In genomic region chr9:57566846-57567245, GRCm38 (mm10) we compare ENCODE assay signal across 14 mouse cellular contexts. TPM values are rescaled to one million over a fixed set of nuclear protein-coding genes. Genes with fewer than 3 reads are reported as not detected.
DNase-seq lines count a peak whose midpoint lies in the region; ATAC-seq and TF ChIP-seq lines count a peak whose summit lies in the region.
"Had no signal": no experiment of that assay in that cellular context is flagged by ENCODE, and none has a peak within 500 bp of the region (broad histone marks: within the 10 kb centered on the region; RNA-seq: fewer than 3 reads in every experiment).

No protein-coding gene starts in this region.

- WGBS in forebrain, postnatal 0 days = 60% methylated on average over 8 of the region's 8 CpGs
- WGBS in forebrain, embryonic 11.5 days = 59% methylated on average over 8 of the region's 8 CpGs
- 32% methylated on average over 8 of the region's 8 CpGs for WGBS in kidney, adult 2 months
- 46% methylated on average over 8 of the region's 8 CpGs for WGBS in limb, embryonic 15.5 days

- no peaks in the 10 kb centered on the region for H3K27me3 ChIP-seq in forebrain, postnatal 0 days (ENCODE audit: insufficient read depth, low read length)
- H3K27me3 ChIP-seq in forebrain, embryonic 11.5 days (ENCODE audit: control insufficient read depth, insufficient read depth, low read length) = no peaks in the 10 kb centered on the region
- no peaks in the 10 kb centered on the region for H3K27me3 ChIP-seq in megakaryocyte, embryonic 14.5 days (replicated peaks)
- no peaks in the 10 kb centered on the region for H3K27me3 ChIP-seq in kidney, adult 2 months (replicated peaks; ENCODE audit: control insufficient read depth, insufficient read depth, low read length)
- no peaks in the 10 kb centered on the region for H3K27me3 ChIP-seq in limb, embryonic 15.5 days
- H3K27me3 ChIP-seq: midbrain, embryonic 13.5 days had no signal

- H3K4me2 ChIP-seq in forebrain, postnatal 0 days (ENCODE audit: low read depth) = no peak overlapping the region
- no peak overlapping the region for H3K4me2 ChIP-seq in forebrain, embryonic 11.5 days (ENCODE audit: low read depth, low read length, severe bottlenecking)
- no peak overlapping the region for H3K4me2 ChIP-seq in limb, embryonic 15.5 days
- H3K4me2 ChIP-seq: midbrain, embryonic 13.5 days had no signal

- H3K27ac ChIP-seq in forebrain, postnatal 0 days (ENCODE audit: low read depth, low read length) = no peak overlapping the region
- H3K27ac ChIP-seq in forebrain, embryonic 11.5 days (ENCODE audit: low read depth, low read length) = no peak overlapping the region
- H3K27ac ChIP-seq in kidney, adult 2 months (ENCODE audit: insufficient read depth, low read depth, low read length) = peak overlapping the region; percentile 32; the same call in 1 of the 2 replicates
- H3K27ac ChIP-seq in limb, embryonic 15.5 days = peak overlapping the region; percentile 83
- H3K27ac ChIP-seq: midbrain, embryonic 13.5 days had no signal

- DNase-seq in forebrain, postnatal 0 days = no peak
- DNase-seq in forebrain, embryonic 11.5 days (ENCODE audit: low spot score) = no peak
- DNase-seq in kidney, adult 2 months = peak; percentile 93
- no peak for DNase-seq in urinary bladder, postnatal 10 days (ENCODE audit: low spot score)
- no peak for DNase-seq in adrenal gland, adult 18-20 months (ENCODE audit: low spot score in 2 of 2)
- DNase-seq: gastrocnemius, postnatal 25 days; heart, postnatal 4 days; lung, adult 18-20 months had no signal

- H3K4me3 ChIP-seq in forebrain, postnatal 0 days (ENCODE audit: low read depth, low read length) = no peak overlapping the region
- H3K4me3 ChIP-seq in forebrain, embryonic 11.5 days (ENCODE audit: low read depth, low read length) = no peak overlapping the region
- H3K4me3 ChIP-seq in megakaryocyte, embryonic 14.5 days (replicated peaks) = peak overlapping the region; percentile 17
- H3K4me3 ChIP-seq in kidney, adult 2 months (ENCODE audit: insufficient read depth, low read depth, low read length) = no peak overlapping the region
- H3K4me3 ChIP-seq in limb, embryonic 15.5 days = no peak overlapping the region
- H3K4me3 ChIP-seq: midbrain, embryonic 13.5 days had no signal

- peak; percentile 52 for TF ChIP-seq CTCF in forebrain, postnatal 0 days (IDR thresholded peaks at IDR 0.05; ENCODE audit: low read depth)
- peak; percentile 77 for TF ChIP-seq CTCF in kidney, adult 2 months (conservative IDR thresholded peaks at IDR 0.05; ENCODE audit: insufficient read depth, insufficient read length, low read depth, low read length)

- peaks cover 11% of the 10 kb centered on the region for H3K4me1 ChIP-seq in forebrain, postnatal 0 days (ENCODE audit: insufficient read depth)
- no peaks in the 10 kb centered on the region; the same call in 1 of the 2 replicates for H3K4me1 ChIP-seq in forebrain, embryonic 11.5 days (replicated peaks; ENCODE audit: control insufficient read depth, insufficient read depth, low read length)
- H3K4me1 ChIP-seq in megakaryocyte, embryonic 14.5 days = peaks cover 98% of the 10 kb centered on the region
- peaks cover 55% of the 10 kb centered on the region for H3K4me1 ChIP-seq in kidney, adult 2 months (ENCODE audit: control insufficient read depth, insufficient read depth, low read length)
- peaks cover 39% of the 10 kb centered on the region for H3K4me1 ChIP-seq in limb, embryonic 15.5 days

- TF ChIP-seq POLR2A in kidney, adult 2 months (IDR thresholded peaks at IDR 0.05; ENCODE audit: low read depth, low read length) = no peak

- no peak overlapping the region for H3K9ac ChIP-seq in forebrain, postnatal 0 days
- no peak overlapping the region for H3K9ac ChIP-seq in forebrain, embryonic 11.5 days (ENCODE audit: low read length)
- H3K9ac ChIP-seq in limb, embryonic 15.5 days = no peak overlapping the region
- H3K9ac ChIP-seq: midbrain, embryonic 13.5 days had no signal

- no peaks in the 10 kb centered on the region for H3K9me3 ChIP-seq in forebrain, postnatal 0 days (ENCODE audit: low read length)
- H3K9me3 ChIP-seq in forebrain, embryonic 11.5 days (ENCODE audit: control insufficient read depth, low read length) = no peaks in the 10 kb centered on the region
- no peaks in the 10 kb centered on the region; the same call in 1 of the 2 replicates for H3K9me3 ChIP-seq in megakaryocyte, embryonic 14.5 days
- H3K9me3 ChIP-seq in limb, embryonic 15.5 days = no peaks in the 10 kb centered on the region
- H3K9me3 ChIP-seq: midbrain, embryonic 13.5 days had no signal

- ATAC-seq in forebrain, postnatal 0 days = no peak
- ATAC-seq in forebrain, embryonic 11.5 days (replicated peaks; ENCODE audit: low FRiP score) = no peak
- no peak for ATAC-seq in megakaryocyte, adult 5-6 weeks (ENCODE audit: poor library complexity, severe bottlenecking)
- ATAC-seq in limb, embryonic 15.5 days (ENCODE audit: insufficient number of reproducible peaks, low FRiP score, low TSS enrichment, low read depth) = no peak
- ATAC-seq: midbrain, embryonic 13.5 days had no signal

- peaks cover 18% of the 10 kb centered on the region for H3K36me3 ChIP-seq in forebrain, postnatal 0 days (ENCODE audit: insufficient read depth)
- H3K36me3 ChIP-seq in forebrain, embryonic 11.5 days (ENCODE audit: control insufficient read depth, insufficient read depth, low read length) = no peaks in the 10 kb centered on the region; the same call in 1 of the 2 replicates
- peaks cover 79% of the 10 kb centered on the region for H3K36me3 ChIP-seq in megakaryocyte, embryonic 14.5 days (replicated peaks; ENCODE audit: low read length)
- H3K36me3 ChIP-seq in kidney, adult 2 months (ENCODE audit: control insufficient read depth, insufficient read depth, low read length) = peaks cover 2% of the 10 kb centered on the region; the same call in 1 of the 2 replicates
- H3K36me3 ChIP-seq in limb, embryonic 15.5 days = peaks cover 34% of the 10 kb centered on the region

RNA-seq across cellular contexts. Expression of gene Scamp2, which starts 6.1 kb away (rescaled TPM):
- total RNA-seq in forebrain, postnatal 0 days (2014; rRNA removed) = 29.3 and 36.3 TPM in 2 replicates
- 37.3 and 42.8 TPM in 2 replicates for polyA plus RNA-seq in forebrain, postnatal 0 days (2015; fragmentation: Nextera tagmentation; extraction: Ambion mirVana)
- polyA plus RNA-seq in forebrain, embryonic 11.5 days (2014; fragmentation: Nextera tagmentation; extraction: Ambion mirVana) = 57.7 and 58.2 TPM in 2 replicates
- 49.4 and 55.8 TPM in 2 replicates for polyA plus RNA-seq in megakaryocyte, embryonic 14.5 days (2012; ENCODE audit: insufficient read depth, low replicate concordance)
- 89.5 and 90.0 TPM in 2 replicates for total RNA-seq in megakaryocyte, adult 5-6 weeks (2015)
- total RNA-seq in megakaryocyte, adult 5-6 weeks (2017) = 36.3 and 40.0 TPM in 2 replicates
- 166 and 187 TPM in 2 replicates for polyA plus RNA-seq in kidney, adult 2 months (2012; rRNA removed)
- polyA plus RNA-seq in limb, embryonic 15.5 days (2015; fragmentation: Nextera tagmentation; extraction: Ambion mirVana) = 86.4 and 94.3 TPM in 2 replicates
- total RNA-seq in adrenal gland, adult 18-20 months (2021) = 10 to 100 TPM; 51.3 to 61.9 TPM

RNA-seq across cellular contexts. Expression of gene Mpi, which starts 14.3 kb away (rescaled TPM):
- 46.1 and 47.8 TPM in 2 replicates for total RNA-seq in forebrain, postnatal 0 days (2014; rRNA removed)
- 37.9 and 49.3 TPM in 2 replicates for polyA plus RNA-seq in forebrain, postnatal 0 days (2015; fragmentation: Nextera tagmentation; extraction: Ambion mirVana)
- 55.1 and 65.5 TPM in 2 replicates for polyA plus RNA-seq in forebrain, embryonic 11.5 days (2014; fragmentation: Nextera tagmentation; extraction: Ambion mirVana)
- polyA plus RNA-seq in megakaryocyte, embryonic 14.5 days (2012; ENCODE audit: insufficient read depth, low replicate concordance) = 1.6 and 4.5 TPM in 2 replicates
- total RNA-seq in megakaryocyte, adult 5-6 weeks (2015) = 10.7 and 12.7 TPM in 2 replicates
- total RNA-seq in megakaryocyte, adult 5-6 weeks (2017) = 6.9 and 11.5 TPM in 2 replicates
- 62.4 and 70.4 TPM in 2 replicates for polyA plus RNA-seq in kidney, adult 2 months (2012; rRNA removed)
- polyA plus RNA-seq in limb, embryonic 15.5 days (2015; fragmentation: Nextera tagmentation; extraction: Ambion mirVana) = 37.9 and 49.8 TPM in 2 replicates
- 10 to 100 TPM; 34.7 to 36.8 TPM for total RNA-seq in adrenal gland, adult 18-20 months (2021)

RNA-seq across cellular contexts. Expression of gene Ulk3, which starts 22.4 kb away (rescaled TPM):
- total RNA-seq in forebrain, postnatal 0 days (2014; rRNA removed) = 24.6 and 31.4 TPM in 2 replicates
- polyA plus RNA-seq in forebrain, postnatal 0 days (2015; fragmentation: Nextera tagmentation; extraction: Ambion mirVana) = 6.0 and 15.6 TPM in 2 replicates
- 12.6 and 15.1 TPM in 2 replicates for polyA plus RNA-seq in forebrain, embryonic 11.5 days (2014; fragmentation: Nextera tagmentation; extraction: Ambion mirVana)
- polyA plus RNA-seq in megakaryocyte, embryonic 14.5 days (2012; ENCODE audit: insufficient read depth, low replicate concordance) = 3.3 and 4.7 TPM in 2 replicates
- total RNA-seq in megakaryocyte, adult 5-6 weeks (2015) = 8.8 and 10.0 TPM in 2 replicates
- 4.7 and 9.4 TPM in 2 replicates for total RNA-seq in megakaryocyte, adult 5-6 weeks (2017)
- polyA plus RNA-seq in kidney, adult 2 months (2012; rRNA removed) = 26.2 and 26.9 TPM in 2 replicates
- polyA plus RNA-seq in limb, embryonic 15.5 days (2015; fragmentation: Nextera tagmentation; extraction: Ambion mirVana) = 21.2 and 23.2 TPM in 2 replicates
- 10 to 100 TPM; 12.3 to 13.6 TPM for total RNA-seq in adrenal gland, adult 18-20 months (2021)

RNA-seq across cellular contexts. Expression of gene Fam219b, which starts 29.5 kb away (rescaled TPM):
- total RNA-seq in forebrain, postnatal 0 days (2014; rRNA removed) = 25.1 and 29.9 TPM in 2 replicates
- polyA plus RNA-seq in forebrain, postnatal 0 days (2015; fragmentation: Nextera tagmentation; extraction: Ambion mirVana) = 19.8 and 26.8 TPM in 2 replicates
- polyA plus RNA-seq in forebrain, embryonic 11.5 days (2014; fragmentation: Nextera tagmentation; extraction: Ambion mirVana) = 21.0 TPM in 2 replicates
- polyA plus RNA-seq in megakaryocyte, embryonic 14.5 days (2012; ENCODE audit: insufficient read depth, low replicate concordance) = 4.9 TPM in 2 replicates
- 5.1 and 5.4 TPM in 2 replicates for total RNA-seq in megakaryocyte, adult 5-6 weeks (2015)
- total RNA-seq in megakaryocyte, adult 5-6 weeks (2017) = 8.7 and 10.5 TPM in 2 replicates
- 6.2 and 12.2 TPM in 2 replicates for polyA plus RNA-seq in kidney, adult 2 months (2012; rRNA removed)
- 26.8 and 27.5 TPM in 2 replicates for polyA plus RNA-seq in limb, embryonic 15.5 days (2015; fragmentation: Nextera tagmentation; extraction: Ambion mirVana)
- 10 to 100 TPM; 21.4 to 26.4 TPM for total RNA-seq in adrenal gland, adult 18-20 months (2021)

RNA-seq across cellular contexts. Expression of gene Cplx3, which starts 39.2 kb away (rescaled TPM):
- total RNA-seq in forebrain, postnatal 0 days (2014; rRNA removed) = 0.67 and 1.8 TPM in 2 replicates
- polyA plus RNA-seq in forebrain, postnatal 0 days (2015; fragmentation: Nextera tagmentation; extraction: Ambion mirVana) = 1.2 and 2.6 TPM in 2 replicates
- polyA plus RNA-seq in forebrain, embryonic 11.5 days (2014; fragmentation: Nextera tagmentation; extraction: Ambion mirVana) = 0.15 TPM in 1 of 2 replicates, not detected in the other
- polyA plus RNA-seq in megakaryocyte, embryonic 14.5 days (2012; ENCODE audit: insufficient read depth, low replicate concordance) = 1.1 TPM in 1 of 2 replicates, not detected in the other
- total RNA-seq in megakaryocyte, adult 5-6 weeks (2015) = not detected in 2 replicates
- not detected in 2 replicates for total RNA-seq in megakaryocyte, adult 5-6 weeks (2017)
- polyA plus RNA-seq in kidney, adult 2 months (2012; rRNA removed) = 0.42 and 0.47 TPM in 2 replicates
- polyA plus RNA-seq in limb, embryonic 15.5 days (2015; fragmentation: Nextera tagmentation; extraction: Ambion mirVana) = 0.36 TPM in 1 of 2 replicates, not detected in the other
- total RNA-seq in adrenal gland, adult 18-20 months (2021) = not detected
- total RNA-seq: gastrocnemius, postnatal 25 days; heart, postnatal 4 days had no signal
- polyA plus RNA-seq: spleen, adult 2 months; urinary bladder, adult 2 months had no signal

Comparison
In these comparisons a context has a peak if more than half of its experiments do, and no peak if none do; other contexts are left out.
1. H3K27ac ChIP-seq: peak in kidney, adult 2 months (single experiment) and limb, embryonic 15.5 days (single experiment); none in forebrain, postnatal 0 days (single experiment) and forebrain, embryonic 11.5 days (single experiment).